Mouse (Mus musculus): ENCODE data around the gene Stxbp2.

GRCm38 (mm10) chr8:3687537-3687936 lies 56.8 kb downstream of the Stxbp2 start:
- TF ChIP-seq CTCF (IDR thresholded peaks at IDR 0.05; ENCODE audit: low read depth), result peak; percentile 38
- no peak for TF ChIP-seq EP300 (IDR thresholded peaks at IDR 0.05; ENCODE audit: low read depth)

Data from liver, postnatal 0 days (tissue).